Mouse (Mus musculus): ENCODE measurements around the gene Xndc1.
"Not testable (repeated sequence)": the region's sequence is repeated elsewhere in the genome, so short reads cannot be mapped to it uniquely, and the experiment has no call there.

The Xndc1 gene

GRCm38 (mm10) chr7:102065046-102065891 is at the start of gene Xndc1, which contains the start of the genes Rnf121 and Xntrpc:
Xndc1 (plus strand) TSS chr7:102065511.
Rnf121 (minus strand) TSS chr7:102065469.
Xntrpc (plus strand) TSS chr7:102065713.
- DNase-seq (ENCODE audit: low read depth, low spot score): peak; percentile 70

- DNase-seq (ENCODE audit: low read depth, low spot score): no peak
These were observed 48.4 kb upstream of the Xndc1 start for GRCm38 (mm10) chr7:102016936-102017335.

GRCm38 (mm10) chr7:102017452-102017851 is 47.9 kb upstream of the Xndc1 start:
- DNase-seq (ENCODE audit: low read depth, low spot score): no peak

GRCm38 (mm10) chr7:102018034-102018433 is 47.3 kb upstream of the Xndc1 start:
- DNase-seq (ENCODE audit: low read depth, low spot score): no peak

- DNase-seq (ENCODE audit: low read depth, low spot score): no peak
These were observed 46.7 kb upstream of the Xndc1 start, which contains the start of gene Il18bp for GRCm38 (mm10) chr7:102018590-102018989. Il18bp (minus strand) TSS chr7:102018690.

GRCm38 (mm10) chr7:102019362-102019761 is 45.9 kb upstream of the Xndc1 start:
- no peak for DNase-seq (ENCODE audit: low read depth, low spot score)

- DNase-seq (ENCODE audit: low read depth, low spot score): not testable (repeated sequence)
These were observed 44.4 kb upstream of the Xndc1 start for GRCm38 (mm10) chr7:102020934-102021333.

- no peak for DNase-seq (ENCODE audit: low read depth, low spot score)
These were observed 41.5 kb upstream of the Xndc1 start for GRCm38 (mm10) chr7:102023821-102024220.

- no peak for DNase-seq (ENCODE audit: low read depth, low spot score)
These were observed 39.9 kb upstream of the Xndc1 start for GRCm38 (mm10) chr7:102025187-102026119.

- DNase-seq (ENCODE audit: low read depth, low spot score): no peak
These were observed 30.4 kb upstream of the Xndc1 start for GRCm38 (mm10) chr7:102034904-102035303.

- no peak for DNase-seq (ENCODE audit: low read depth, low spot score)
These were observed 29.8 kb upstream of the Xndc1 start for GRCm38 (mm10) chr7:102035534-102035933.

- no peak for DNase-seq (ENCODE audit: low read depth, low spot score)
These were observed 28.0 kb upstream of the Xndc1 start for GRCm38 (mm10) chr7:102037318-102037717.

GRCm38 (mm10) chr7:102042314-102042713 is 23.0 kb upstream of the Xndc1 start:
- DNase-seq (ENCODE audit: low read depth, low spot score): no peak

GRCm38 (mm10) chr7:102048524-102048923 is 16.8 kb upstream of the Xndc1 start:
- DNase-seq (ENCODE audit: low read depth, low spot score): not testable (repeated sequence)

GRCm38 (mm10) chr7:102061353-102061752 is 4.0 kb upstream of the Xndc1 start:
- DNase-seq (ENCODE audit: low read depth, low spot score): no peak

- no peak for DNase-seq (ENCODE audit: low read depth, low spot score)
These were observed 3.1 kb upstream of the Xndc1 start for GRCm38 (mm10) chr7:102062203-102062602.

GRCm38 (mm10) chr7:102063891-102064290 is 1.4 kb upstream of the Xndc1 start:
- DNase-seq (ENCODE audit: low read depth, low spot score): no peak

- DNase-seq (ENCODE audit: low read depth, low spot score): no peak
These were observed 661 bp upstream of the Xndc1 start for GRCm38 (mm10) chr7:102064655-102065045.

- DNase-seq (ENCODE audit: low read depth, low spot score): no peak
These were observed 1.1 kb downstream of the Xndc1 start for GRCm38 (mm10) chr7:102066363-102066762.

GRCm38 (mm10) chr7:102076714-102077296 is 11.5 kb downstream of the Xndc1 start:
- DNase-seq (ENCODE audit: low read depth, low spot score): no peak

GRCm38 (mm10) chr7:102078517-102078916 is 13.2 kb downstream of the Xndc1 start:
- no peak for DNase-seq (ENCODE audit: low read depth, low spot score)

GRCm38 (mm10) chr7:102080311-102080710 is 15.0 kb downstream of the Xndc1 start:
- DNase-seq (ENCODE audit: low read depth, low spot score): no peak

Data from WW6 (cell line).